Mouse (Mus musculus): Measurements from ENCODE around the gene Gpr132. TPM values are rescaled to one million over a fixed set of nuclear protein-coding genes. Genes with fewer than 3 reads are reported as not detected.

The Gpr132 gene
- polyA plus RNA-seq, 1 experiment from 2014 or later: 0.26 TPM

- no peak for ATAC-seq (ENCODE audit: insufficient number of reproducible peaks, insufficient read depth, low FRiP score, low read depth)
- Histone ChIP-seq H3K27ac (ENCODE audit: low read length) (no peak overlapping the region), H3K36me3 (ENCODE audit: control insufficient read depth, insufficient read depth, low read length) (no peaks in the 10 kb centered on the region), H3K4me3 (ENCODE audit: low read depth, low read length) (no peak overlapping the region), H3K4me1 (ENCODE audit: control insufficient read depth, insufficient read depth, low read length) (peaks cover 10% of the 10 kb centered on the region; the same call in 1 of the 2 replicates), H3K9me3 (ENCODE audit: control insufficient read depth, low read depth, low read length) (no peaks in the 10 kb centered on the region), H3K9ac (replicated peaks; ENCODE audit: low read depth, low read length) (no peak overlapping the region), H3K4me2 (replicated peaks; ENCODE audit: low read depth, low read length) (no peak overlapping the region), H3K27me3 (ENCODE audit: control insufficient read depth, insufficient read depth, low read length) (0 out of 2 replicates have a peak, but pooled peaks cover 6% of the 10 kb centered on the region)
- WGBS: 42% methylated on average over 13 of the region's 13 CpGs
These were observed 64.0 kb downstream of the Gpr132 start for GRCm38 (mm10) chr12:112804046-112804445.

- Histone ChIP-seq H3K9ac (replicated peaks; ENCODE audit: low read depth, low read length) (no peak overlapping the region), H3K27ac (ENCODE audit: low read length) (no peak overlapping the region), H3K9me3 (ENCODE audit: control insufficient read depth, low read depth, low read length) (no peaks in the 10 kb centered on the region), H3K4me3 (ENCODE audit: low read depth, low read length) (no peak overlapping the region), H3K27me3 (ENCODE audit: control insufficient read depth, insufficient read depth, low read length) (0 out of 2 replicates have a peak, but pooled peaks cover 6% of the 10 kb centered on the region), H3K4me2 (replicated peaks; ENCODE audit: low read depth, low read length) (peak overlapping the region; percentile 100), H3K36me3 (ENCODE audit: control insufficient read depth, insufficient read depth, low read length) (no peaks in the 10 kb centered on the region), H3K4me1 (ENCODE audit: control insufficient read depth, insufficient read depth, low read length) (peaks cover 19% of the 10 kb centered on the region)
- WGBS: 31% methylated on average over 3 of the region's 3 CpGs
- ATAC-seq (ENCODE audit: insufficient number of reproducible peaks, insufficient read depth, low FRiP score, low read depth): no peak
These were observed 65.1 kb downstream of the Gpr132 start for GRCm38 (mm10) chr12:112802917-112803316.

GRCm38 (mm10) chr12:112801864-112802846 is 65.9 kb downstream of the Gpr132 start, which contains the start of gene Ahnak2:
Gene Ahnak2 (minus strand): TSS chr12:112802657.
- ATAC-seq (ENCODE audit: insufficient number of reproducible peaks, insufficient read depth, low FRiP score, low read depth): peak; percentile 62; the same call in 1 of the 2 replicates
- WGBS: 3% methylated on average over 67 of the region's 69 CpGs
- Histone ChIP-seq H3K4me1 (ENCODE audit: control insufficient read depth, insufficient read depth, low read length) (peaks cover 27% of the 10 kb centered on the region), H3K27me3 (ENCODE audit: control insufficient read depth, insufficient read depth, low read length) (0 out of 2 replicates have a peak, but pooled peaks cover 6% of the 10 kb centered on the region), H3K36me3 (ENCODE audit: control insufficient read depth, insufficient read depth, low read length) (no peaks in the 10 kb centered on the region), H3K9me3 (ENCODE audit: control insufficient read depth, low read depth, low read length) (no peaks in the 10 kb centered on the region), H3K4me2 (replicated peaks; ENCODE audit: low read depth, low read length) (peak within 1 kb of the TSS; percentile 100), H3K27ac (ENCODE audit: low read length) (no peak within 1 kb of the TSS), H3K9ac (replicated peaks; ENCODE audit: low read depth, low read length) (peak within 1 kb of the TSS; percentile 42; the same call in 1 of the 2 replicates), H3K4me3 (ENCODE audit: low read depth, low read length) (peak within 1 kb of the TSS; percentile 50)

Other genes with a start within 250 kb of the Gpr132 start
- gene Adssl1, start 248.2 kb downstream of the Gpr132 start, polyA plus RNA-seq (2014; fragmentation: Nextera tagmentation; extraction: Ambion mirVana): 2.8 and 3.1 TPM in 2 replicates
- 250 and 274 TPM in 2 replicates for gene Siva1, start 223.5 kb downstream of the Gpr132 start, polyA plus RNA-seq (2014; fragmentation: Nextera tagmentation; extraction: Ambion mirVana)
- gene Akt1, start 193.3 kb downstream of the Gpr132 start, polyA plus RNA-seq (2014; fragmentation: Nextera tagmentation; extraction: Ambion mirVana): 55.6 and 64.6 TPM in 2 replicates
- gene Zbtb42, start 189.4 kb downstream of the Gpr132 start, polyA plus RNA-seq (2014; fragmentation: Nextera tagmentation; extraction: Ambion mirVana): 10.9 and 14.2 TPM in 2 replicates
- 15.8 and 16.2 TPM in 2 replicates for gene Cep170b, start 147.8 kb downstream of the Gpr132 start, polyA plus RNA-seq (2014; fragmentation: Nextera tagmentation; extraction: Ambion mirVana)
- 12.9 and 13.3 TPM in 2 replicates for gene Pld4, start 107.6 kb downstream of the Gpr132 start, polyA plus RNA-seq (2014; fragmentation: Nextera tagmentation; extraction: Ambion mirVana)
- gene Ahnak2, start 65.6 kb downstream of the Gpr132 start, polyA plus RNA-seq (2014; fragmentation: Nextera tagmentation; extraction: Ambion mirVana): 4.6 and 5.0 TPM in 2 replicates
- 6.1 and 8.2 TPM in 2 replicates for gene Clba1, start 59.3 kb downstream of the Gpr132 start, polyA plus RNA-seq (2014; fragmentation: Nextera tagmentation; extraction: Ambion mirVana)
- gene Cdca4, start 38.8 kb downstream of the Gpr132 start, polyA plus RNA-seq (2014; fragmentation: Nextera tagmentation; extraction: Ambion mirVana): 123 and 130 TPM in 2 replicates
- gene Jag2, start 61.5 kb upstream of the Gpr132 start, polyA plus RNA-seq (2014; fragmentation: Nextera tagmentation; extraction: Ambion mirVana): 8.4 and 8.5 TPM in 2 replicates
- 105 and 125 TPM in 2 replicates for gene Nudt14, start 73.9 kb upstream of the Gpr132 start, polyA plus RNA-seq (2014; fragmentation: Nextera tagmentation; extraction: Ambion mirVana)
- gene Btbd6, start 108.3 kb upstream of the Gpr132 start, polyA plus RNA-seq (2014; fragmentation: Nextera tagmentation; extraction: Ambion mirVana): 22.5 and 27.0 TPM in 2 replicates
- 70.3 and 71.5 TPM in 2 replicates for gene Brf1, start 132.5 kb upstream of the Gpr132 start, polyA plus RNA-seq (2014; fragmentation: Nextera tagmentation; extraction: Ambion mirVana)
- 16.5 and 17.1 TPM in 2 replicates for gene Pacs2, start 146.3 kb upstream of the Gpr132 start, polyA plus RNA-seq (2014; fragmentation: Nextera tagmentation; extraction: Ambion mirVana)
- not detected in 2 replicates for gene Tex22, start 206.3 kb upstream of the Gpr132 start, polyA plus RNA-seq (2014; fragmentation: Nextera tagmentation; extraction: Ambion mirVana)
- 18.7 and 21.8 TPM in 2 replicates for gene Mta1, start 230.1 kb upstream of the Gpr132 start, polyA plus RNA-seq (2014; fragmentation: Nextera tagmentation; extraction: Ambion mirVana)